Mouse (Mus musculus) liver, embryonic 14.5 days (tissue): ENCODE data around the gene Ephb1.

Experiments
- CTCF ChIP-seq: IDR thresholded peaks from 2 replicates; pipeline ENCODE4 v1.5.1; 2016; ENCODE audit warnings: antibody characterized with exemption, low read depth, control low read depth
- EP300 ChIP-seq: IDR thresholded peaks from 2 replicates; pipeline ENCODE4 v1.6.1; 2016; ENCODE audit warnings: antibody characterized with exemption, low read depth

DNA sequence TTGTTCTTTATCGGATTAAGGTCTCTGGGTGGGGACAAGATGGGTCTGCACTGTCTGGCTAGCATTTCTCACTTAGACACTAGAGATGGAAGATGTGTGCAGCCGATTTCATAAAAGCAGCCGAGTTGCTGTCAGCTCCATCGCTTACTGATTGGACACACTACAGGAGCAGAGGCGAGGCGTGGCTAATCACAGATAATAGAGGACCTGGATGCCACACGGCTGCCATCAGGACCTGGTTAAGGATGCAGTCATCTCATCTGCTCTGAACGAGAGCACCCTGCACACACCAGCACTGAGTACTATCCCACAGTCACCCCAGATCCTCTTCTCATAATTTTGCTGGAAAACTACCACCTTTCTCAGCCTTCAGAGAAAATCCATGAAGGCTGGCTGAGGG lies 419.6 kb downstream of the Ephb1 start:
- TF ChIP-seq CTCF (no peak), EP300 (no peak)
